Mouse (Mus musculus) kidney, postnatal 4 days (tissue): ENCODE data around the gene Etv1.
A peak's percentile ranks its signal among the peaks of the same experiment; 100 is the strongest.
"Not testable (repeated sequence)": the region's sequence is repeated elsewhere in the genome, so short reads cannot be mapped to it uniquely, and the experiment has no call there.

Experiments used
- DNase-seq, 2 experiments: peaks; one replicate each; pipeline ENCODE4 v3.0.0; 2021; ENCODE audit warnings: mixed read lengths in 2 of 2

Etv1 gene

DNA sequence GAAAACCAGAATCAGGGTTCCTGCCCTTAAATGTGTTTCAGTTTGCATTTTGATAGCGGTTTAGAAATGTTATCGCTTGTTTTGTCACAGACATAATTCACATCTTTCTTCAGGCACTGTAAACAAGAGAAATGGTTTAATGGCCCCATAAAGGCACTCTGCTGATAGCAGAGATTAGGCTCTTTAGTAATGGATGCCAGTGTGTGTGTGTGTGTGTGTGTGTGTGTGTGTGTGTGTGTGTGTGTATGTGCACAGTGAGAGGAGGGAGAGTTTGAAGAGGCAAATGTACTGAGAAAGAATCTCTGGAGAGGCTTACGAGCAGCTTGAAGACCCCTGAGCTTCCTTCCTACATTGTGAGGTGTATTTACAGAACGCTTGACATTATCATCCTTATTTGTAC lies 41.5 kb downstream of the Etv1 start:
- DNase-seq: peak in 1 of 2 experiments; percentile 3

DNA sequence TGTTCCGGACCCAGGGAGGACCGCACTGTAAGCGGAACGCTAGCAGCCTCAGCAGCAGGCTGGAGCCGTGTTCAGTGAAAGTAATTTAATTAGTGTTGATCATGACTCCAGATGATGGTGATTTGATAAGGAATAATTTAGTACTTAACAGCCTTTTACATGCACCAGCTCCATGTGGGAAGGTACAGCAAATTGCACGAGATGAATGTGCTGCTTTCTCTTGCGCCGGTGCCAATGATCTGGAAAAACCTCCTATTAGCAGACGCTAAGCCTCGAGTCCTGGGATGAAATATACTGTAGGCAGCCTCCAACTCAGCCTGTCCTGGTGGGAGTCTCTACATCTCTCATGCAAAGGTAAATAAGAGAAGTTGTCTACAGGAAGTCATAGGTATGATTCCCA lies 45.2 kb downstream of the Etv1 start:
- no peak for DNase-seq

DNA sequence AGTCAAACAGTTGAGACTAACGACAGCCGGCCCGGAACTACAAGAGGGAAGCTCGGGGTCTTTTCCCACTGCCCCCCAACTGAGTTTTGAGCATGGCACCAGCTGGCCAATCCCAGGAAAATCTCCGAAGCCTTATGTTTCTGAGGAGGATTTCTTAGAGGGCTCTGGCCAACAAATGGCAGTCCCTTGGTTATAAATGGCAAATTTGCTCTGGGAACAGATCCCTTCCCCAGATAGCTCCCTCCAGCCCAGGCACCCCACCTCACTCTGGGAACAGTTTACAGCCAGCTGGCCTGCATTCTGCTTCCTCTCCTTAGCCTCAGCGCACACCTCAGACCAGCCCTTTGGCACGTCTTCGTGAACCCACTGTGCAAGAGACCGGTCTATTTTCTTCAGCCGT lies 53.8 kb downstream of the Etv1 start:
- no peak for DNase-seq

DNA sequence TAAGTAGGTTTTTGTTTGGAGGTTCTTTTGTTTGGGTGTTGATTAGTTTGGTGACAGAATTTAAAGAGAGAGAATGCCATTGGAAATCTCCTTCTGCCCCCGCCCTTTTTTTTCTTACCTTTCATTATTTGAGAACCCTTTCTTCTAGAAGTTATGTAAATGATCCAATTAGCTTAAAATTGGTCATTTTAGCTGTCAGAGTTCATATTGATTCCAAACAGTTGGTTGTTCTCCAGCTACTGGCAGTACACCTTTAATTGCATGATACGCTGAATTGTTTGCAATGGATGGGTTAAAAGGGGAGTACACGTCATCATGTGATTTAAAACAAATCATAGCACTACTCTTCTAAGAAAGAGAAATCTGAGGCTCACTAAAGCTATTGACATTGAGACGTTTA lies 55.4 kb downstream of the Etv1 start:
- no peak for DNase-seq

DNA sequence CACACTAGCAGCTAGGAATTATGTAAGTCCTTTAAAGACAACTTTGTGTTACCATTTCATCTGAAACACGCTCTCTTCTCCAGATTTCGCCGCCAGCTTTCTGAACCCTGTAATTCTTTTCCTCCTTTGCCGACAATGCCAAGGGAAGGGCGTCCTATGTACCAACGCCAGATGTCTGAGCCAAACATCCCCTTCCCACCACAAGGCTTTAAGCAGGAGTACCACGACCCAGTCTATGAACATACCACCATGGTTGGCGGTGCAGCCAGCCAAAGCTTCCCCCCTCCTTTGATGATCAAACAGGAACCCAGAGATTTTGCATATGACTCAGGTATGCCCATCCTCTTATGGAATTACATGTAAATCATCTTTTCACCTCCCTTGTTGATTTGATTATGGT lies 55.8 kb downstream of the Etv1 start:
- not testable (repeated sequence) for DNase-seq

DNA sequence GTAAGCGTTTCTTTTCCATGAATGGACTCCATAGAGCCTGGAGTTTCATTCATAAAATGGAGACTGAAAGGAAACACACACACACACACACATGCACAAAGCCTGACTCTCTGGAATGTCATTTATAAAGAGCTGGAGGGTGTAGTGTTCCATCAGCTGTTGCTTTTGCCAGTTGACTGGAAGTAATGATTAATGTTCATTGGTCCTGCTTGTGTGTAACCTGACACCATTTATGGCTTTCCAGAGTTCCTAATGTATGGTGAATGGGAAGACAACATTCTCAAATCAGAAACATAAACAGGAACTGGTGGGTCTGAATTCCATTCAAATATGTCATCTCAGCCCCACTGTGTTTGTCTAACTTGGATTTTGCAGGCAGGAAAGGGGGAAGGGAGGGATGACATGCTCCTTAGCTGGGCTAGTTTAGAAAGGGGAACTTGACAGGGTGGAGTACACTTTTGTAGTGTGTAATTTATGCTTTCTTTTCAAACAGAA lies 64.7 kb downstream of the Etv1 start:
- peak; percentile 60 to 72 for DNase-seq

DNA sequence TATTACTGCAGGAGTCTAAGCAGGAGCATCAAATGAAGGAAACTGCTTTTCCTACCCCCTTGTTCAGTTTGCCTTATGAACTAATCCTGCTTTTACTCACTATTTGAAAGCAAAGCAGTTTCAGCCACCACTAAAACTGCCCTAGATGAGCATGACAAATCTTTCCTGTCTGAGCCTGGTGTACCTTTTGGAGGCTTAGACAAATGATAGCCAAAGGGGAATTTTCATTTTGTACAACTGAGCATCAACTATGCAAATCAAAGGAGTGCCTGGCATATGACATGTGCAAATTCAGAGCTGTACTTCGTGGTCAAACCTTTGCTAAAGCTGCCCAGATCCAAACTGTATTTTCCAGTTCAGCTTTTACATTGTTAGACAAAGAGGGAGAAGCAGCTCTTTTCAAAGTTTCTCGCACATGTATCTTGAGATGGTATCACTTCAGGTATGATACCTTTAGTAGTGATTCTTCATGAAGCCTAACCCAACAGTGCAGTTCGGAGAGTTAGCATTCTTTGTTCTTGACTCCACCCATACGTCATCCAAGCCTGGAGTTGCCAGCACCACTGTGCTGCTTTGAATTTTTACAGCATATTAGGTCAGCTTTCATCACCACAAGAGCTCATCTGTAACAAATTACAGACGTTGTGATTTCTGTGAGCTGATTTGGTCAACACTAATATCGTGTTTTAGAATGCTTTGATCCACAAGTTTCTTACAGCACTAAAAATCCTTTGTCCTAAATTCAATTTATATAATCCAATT lies 68.5 kb downstream of the Etv1 start:
- DNase-seq: no peak

DNA sequence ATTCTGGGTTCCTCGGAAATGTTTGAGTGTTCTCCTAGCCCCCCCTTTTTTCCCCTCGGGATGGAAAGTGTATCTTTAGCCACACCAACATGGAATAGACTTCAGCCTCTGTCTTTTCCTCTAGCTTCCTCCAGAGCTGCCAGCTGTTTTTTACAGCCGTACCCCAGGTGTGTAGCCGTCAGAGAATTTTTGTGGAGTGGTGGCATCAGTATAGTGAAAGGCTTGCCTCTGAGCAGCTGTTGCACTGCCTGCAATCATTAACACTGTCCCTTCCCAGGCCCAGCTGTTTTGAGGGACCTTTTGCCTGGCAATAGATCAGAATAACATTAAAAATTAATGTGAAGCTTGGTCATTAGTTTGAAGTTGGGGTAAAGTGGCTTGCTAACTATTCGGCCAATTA lies 70.8 kb downstream of the Etv1 start:
- no peak for DNase-seq

DNA sequence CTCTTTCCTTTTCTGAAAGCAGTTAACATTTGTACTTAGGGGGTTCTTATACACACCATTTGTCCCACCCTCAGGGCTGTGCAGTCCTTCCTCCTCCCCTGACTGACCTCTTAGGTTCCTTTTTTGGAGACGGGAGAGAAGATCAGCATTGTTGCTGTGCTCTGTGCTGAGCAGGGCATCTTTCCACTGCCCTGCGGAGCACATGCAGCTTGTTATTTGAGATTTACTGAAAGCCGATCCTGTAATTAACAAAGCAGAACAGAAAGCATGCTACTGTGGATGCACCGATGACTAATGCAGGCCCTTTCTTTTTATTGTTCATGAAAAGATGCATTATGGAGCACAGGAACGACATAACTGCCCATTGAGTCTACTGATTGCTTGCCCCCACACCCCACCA lies 75.1 kb downstream of the Etv1 start:
- DNase-seq: no peak

DNA sequence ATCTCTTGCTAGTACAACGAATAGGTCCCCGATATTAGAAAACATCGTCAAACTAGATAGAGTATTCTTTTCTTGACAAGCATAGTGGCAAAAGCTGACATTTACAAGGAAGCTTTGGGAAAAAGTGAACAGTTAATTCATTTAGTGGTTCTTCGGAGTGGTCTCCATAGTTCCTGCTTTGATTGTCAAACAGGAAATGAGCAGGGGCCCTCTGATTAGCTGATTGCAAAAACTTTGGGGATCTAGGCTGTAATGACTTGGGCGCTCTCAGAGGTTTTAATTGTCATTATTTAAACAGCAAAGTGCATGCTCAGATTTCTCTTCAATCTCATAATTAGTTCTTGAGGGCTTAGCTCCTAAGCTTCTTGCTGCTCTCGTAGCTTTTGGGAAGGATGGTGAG lies 75.6 kb downstream of the Etv1 start:
- DNase-seq: no peak

DNA sequence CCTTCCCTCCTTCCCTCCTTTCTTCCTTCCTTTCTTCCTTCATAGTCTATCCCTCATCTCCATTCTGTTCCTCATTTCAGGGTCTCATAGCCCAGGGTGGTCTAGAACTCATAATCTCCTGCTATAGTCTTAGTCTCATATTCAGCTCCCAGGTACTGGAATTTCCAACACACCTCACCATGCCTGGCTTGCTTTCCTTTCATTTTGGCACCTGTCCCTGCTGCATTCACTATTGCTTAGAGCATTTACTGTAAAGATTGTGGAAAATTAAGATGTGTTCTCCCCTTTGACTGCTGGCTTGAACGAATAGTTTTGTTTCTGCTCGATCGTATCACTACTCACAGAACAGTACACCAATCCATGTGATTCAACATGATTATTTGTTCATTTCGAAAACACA lies 80.5 kb downstream of the Etv1 start:
- DNase-seq: no peak

DNA sequence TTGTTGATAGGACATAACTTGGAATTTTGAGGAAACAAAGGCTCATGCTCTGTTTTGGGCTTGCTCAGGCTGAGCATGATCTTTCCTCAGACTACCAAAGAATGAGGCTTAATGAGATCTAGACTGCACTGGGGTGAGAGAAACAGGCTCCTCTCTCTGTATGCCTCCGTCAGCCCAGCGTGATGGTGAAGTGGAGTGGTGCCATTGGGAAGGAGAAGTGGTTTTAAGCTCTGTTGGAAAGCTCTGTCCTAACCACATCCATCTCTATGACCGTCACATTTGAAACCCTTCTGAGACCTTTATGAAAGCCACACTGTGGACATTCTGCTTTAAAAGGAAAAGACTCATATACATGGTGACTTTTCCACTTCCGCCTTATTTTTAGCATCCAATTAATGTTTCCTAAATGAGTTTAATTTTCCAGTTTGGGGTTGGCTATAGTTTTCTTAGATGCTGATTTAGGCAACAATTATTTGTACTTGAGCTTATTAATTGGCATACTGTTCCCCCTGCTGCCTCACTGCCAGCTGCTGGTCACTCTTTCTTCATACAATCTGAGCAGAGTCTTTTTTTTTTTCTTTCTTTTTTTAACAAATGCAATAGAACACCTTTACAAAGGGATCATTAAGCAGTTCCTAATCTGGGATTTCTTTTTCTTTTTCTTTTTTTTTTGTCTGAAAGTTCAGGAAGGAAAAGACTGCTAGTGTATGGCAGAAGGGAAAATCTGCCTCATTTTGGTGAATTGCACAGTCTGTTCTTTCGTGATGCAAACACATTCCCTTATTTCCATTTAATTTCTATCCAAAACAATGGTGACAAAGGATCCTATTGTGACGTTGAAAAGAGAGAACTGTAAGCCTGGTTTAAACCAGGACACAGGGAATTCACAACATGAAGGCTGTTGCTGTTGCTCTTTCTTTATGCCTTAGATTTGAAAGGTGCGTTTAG lies 81.3 kb downstream of the Etv1 start:
- no peak for DNase-seq

DNA sequence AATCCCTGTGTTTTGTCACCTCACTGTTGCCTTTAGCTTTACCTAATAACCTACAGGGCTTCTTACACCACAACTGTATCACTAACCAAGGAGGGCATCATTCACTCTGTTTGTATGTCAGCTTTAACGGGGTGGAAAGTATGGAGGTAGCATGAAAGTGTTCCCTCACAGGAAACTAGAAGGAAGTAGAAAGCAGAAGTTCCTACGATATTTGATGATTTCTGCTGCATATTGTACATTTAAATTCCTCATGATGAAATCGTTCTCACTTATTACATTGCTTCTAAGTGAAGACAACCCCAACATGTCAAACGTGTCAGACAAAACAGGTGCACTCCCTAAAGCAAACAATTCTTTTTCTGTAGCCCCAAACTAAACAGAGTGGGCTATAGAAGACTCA lies 84.2 kb downstream of the Etv1 start:
- no peak for DNase-seq

DNA sequence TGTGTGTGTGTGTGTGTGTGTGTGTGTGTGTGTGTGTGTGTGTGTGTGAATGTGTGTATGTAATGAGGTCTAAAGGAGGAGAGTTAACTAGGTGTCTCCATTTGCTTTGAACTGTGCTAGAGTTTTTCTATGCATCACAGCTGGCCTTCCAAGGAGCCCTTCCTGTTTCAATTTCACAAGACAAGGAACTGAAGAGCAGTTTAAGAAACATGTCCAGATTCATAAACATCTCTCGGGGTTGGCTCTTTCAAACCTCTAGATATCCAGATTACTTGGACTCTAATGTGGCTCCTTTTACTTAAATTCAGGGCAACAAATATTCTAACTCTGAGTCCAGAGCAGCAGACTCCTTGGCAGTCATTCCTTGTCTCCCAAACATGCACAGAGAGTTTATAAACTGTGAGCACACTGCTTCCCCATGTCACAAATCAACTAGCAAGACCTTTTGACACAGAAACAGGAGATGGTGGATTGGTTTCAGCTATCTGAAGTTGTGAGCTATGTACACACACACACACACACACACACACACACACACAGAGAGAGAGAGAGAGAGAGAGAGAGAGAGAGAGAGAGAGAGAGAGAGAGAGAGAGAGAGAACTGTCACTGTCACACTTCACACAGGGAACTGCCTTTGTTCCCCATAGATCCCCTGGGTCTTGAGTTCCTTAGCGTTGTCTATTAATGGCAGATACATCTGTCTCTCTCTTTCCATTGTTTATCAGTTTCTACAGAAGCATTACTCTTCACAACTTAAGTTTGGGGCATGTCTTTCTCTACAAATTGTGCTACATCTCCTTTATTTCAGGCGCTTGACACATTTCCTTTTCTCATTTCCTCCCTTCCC lies 85.0 kb downstream of the Etv1 start:
- no peak for DNase-seq

DNA sequence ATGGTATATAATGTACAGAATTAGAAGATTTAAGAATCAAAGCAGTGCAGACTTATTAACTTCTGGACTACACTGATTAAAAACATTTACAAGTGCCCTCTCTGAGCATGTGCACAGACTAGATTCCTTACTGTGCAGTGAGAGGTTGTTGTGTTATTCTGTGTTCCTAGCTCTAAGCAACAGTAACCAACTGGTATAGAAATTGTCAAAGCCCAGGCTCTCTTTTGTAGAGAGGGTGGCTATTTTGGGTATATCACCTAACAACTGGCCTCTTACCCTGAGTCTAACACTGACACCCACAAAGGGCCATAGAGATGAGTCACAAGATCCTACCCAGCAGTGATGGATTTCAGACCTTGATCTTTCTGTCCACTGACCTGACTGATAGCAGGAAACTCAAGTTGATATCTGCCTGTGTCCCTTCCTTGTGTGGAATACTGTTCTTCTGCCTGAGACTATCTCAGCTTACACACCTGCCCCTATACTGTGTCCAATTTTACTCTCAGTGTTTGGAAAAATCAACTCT lies 95.4 kb downstream of the Etv1 start:
- DNase-seq: no peak

DNA sequence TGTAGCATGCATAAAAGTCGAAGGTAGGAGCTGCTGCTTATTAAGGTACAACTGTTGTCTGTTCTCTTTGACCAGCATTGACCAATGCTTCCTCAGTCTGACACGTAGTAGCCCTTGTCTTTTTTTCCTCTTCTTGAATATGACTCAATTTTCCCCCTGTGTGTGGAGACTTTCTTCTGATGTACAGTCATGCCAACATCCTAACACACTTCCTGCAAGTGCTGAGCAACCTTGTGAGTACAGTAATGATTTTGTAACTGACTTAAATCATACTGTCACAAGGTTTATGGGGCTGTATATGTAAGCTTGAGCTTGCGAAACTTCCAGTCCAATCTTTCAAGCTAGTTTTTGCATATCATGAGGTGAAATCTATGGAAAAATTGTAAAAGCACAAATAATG lies 125.3 kb downstream of the Etv1 start:
- DNase-seq: no peak

DNA sequence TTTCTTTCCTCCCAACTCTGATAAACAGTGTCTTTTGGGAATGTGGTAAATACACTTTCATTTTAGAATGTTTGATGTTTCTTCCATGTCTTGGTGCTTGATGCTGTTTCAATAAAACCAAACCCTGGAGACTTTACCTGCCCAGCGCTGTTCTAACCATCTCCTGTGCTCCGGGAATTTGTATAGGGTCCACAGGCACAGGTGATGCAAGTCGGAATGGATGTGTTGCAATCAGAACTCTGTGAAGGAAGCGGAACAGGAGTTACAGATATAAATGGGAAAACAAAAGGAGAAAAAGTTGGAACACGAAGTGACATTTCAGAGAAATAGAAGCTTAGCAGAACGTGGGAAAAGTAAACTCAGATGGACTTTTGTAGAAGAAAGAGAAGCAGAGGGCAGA lies 127.1 kb downstream of the Etv1 start:
- DNase-seq: no peak

DNA sequence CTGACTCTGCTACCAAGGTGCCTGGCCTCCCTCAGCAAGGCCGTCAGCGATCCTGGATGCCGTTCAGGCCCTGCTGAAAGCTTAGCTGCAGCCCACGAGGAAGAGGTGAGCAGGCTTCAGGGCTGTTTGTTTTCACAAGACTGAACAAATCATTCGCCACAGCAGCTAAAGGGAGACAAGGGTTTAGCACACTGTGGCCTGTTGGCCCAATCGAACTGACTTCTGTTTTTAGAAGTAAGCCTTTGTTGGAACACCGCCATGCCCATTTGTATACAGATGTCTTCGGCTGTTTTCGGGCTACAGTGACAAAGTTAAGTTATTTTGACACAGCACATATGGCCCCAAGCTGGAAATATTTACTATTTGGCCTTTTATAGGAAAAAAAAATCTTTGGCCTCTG lies 127.6 kb downstream of the Etv1 start:
- DNase-seq: peak; percentile 16 to 30

DNA sequence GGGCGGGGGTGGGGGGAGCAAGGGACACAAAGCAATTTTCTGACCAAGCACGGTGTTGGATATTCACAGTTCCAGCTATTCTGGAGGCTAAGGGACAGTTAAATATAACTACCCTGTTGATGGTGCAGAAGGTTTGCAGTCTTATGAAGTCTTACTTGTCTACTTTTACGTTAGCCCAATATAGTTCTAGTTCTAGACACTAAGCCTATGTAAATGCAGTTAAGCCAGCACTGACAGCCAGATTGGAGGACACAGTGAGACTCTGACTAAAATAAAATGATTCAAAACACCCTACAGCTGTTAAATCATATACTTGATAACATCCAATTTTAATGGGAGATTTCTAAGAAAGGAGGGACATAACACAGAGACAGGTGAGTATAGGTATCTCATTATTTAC lies 129.8 kb downstream of the Etv1 start:
- DNase-seq: no peak
